Mouse (Mus musculus) heart, embryonic 15.5 days (tissue): ENCODE measurements at regions not wholly inside any gene's neighbourhood (a gene's known extent, or its start where the extent isn't known, plus 50 kb on each side); places are given as distances from the start of the nearest gene placed in this dataset.
A peak's percentile ranks its signal among the peaks of the same experiment; 100 is the strongest.

Source experiments
- ATAC-seq: fragments of 200-750 bp; cut with Nextera tagmentation; replicated peaks from 2 replicates; pipeline ENCODE4 v1.8.0; 2017; ENCODE audit warnings: low read depth, moderate TSS enrichment; ENCODE audit not compliant: insufficient number of reproducible peaks, insufficient read depth, low FRiP score
- H3K27ac ChIP-seq: fragments of 300-500 bp; sonication (generic); 2 replicates; pipeline ENCODE4 v1.5.1; 2015; ENCODE audit warnings: mild to moderate bottlenecking, inconsistent platforms
- H3K27me3 ChIP-seq: fragments of 300-500 bp; sonication (generic); 2 replicates; pipeline ENCODE4 v1.6.1; 2015; ENCODE audit warnings: inconsistent platforms
- H3K36me3 ChIP-seq: fragments of 300-500 bp; sonication (generic); 2 replicates; pipeline ENCODE4 v1.6.1; 2015; ENCODE audit warnings: mild to moderate bottlenecking, inconsistent platforms
- H3K4me1 ChIP-seq: fragments of 300-500 bp; sonication (generic); replicated peaks from 2 replicates; pipeline ENCODE4 v1.6.1; 2015; ENCODE audit warnings: inconsistent platforms
- H3K4me2 ChIP-seq: fragments of 300-500 bp; sonication (generic); 2 replicates; pipeline ENCODE4 v1.6.1; 2015; ENCODE audit warnings: inconsistent platforms, mild to moderate bottlenecking, moderate library complexity
- H3K4me3 ChIP-seq: fragments of 300-500 bp; sonication (generic); 2 replicates; pipeline ENCODE4 v1.5.1; 2015; ENCODE audit warnings: mild to moderate bottlenecking, inconsistent platforms
- H3K9ac ChIP-seq: fragments of 300-500 bp; sonication (generic); 2 replicates; pipeline ENCODE4 v1.6.1; 2015; ENCODE audit warnings: mild to moderate bottlenecking, inconsistent platforms
- H3K9me3 ChIP-seq: fragments of 300-500 bp; sonication (generic); replicated peaks from 2 replicates; pipeline ENCODE4 v1.6.1; 2016; ENCODE audit warnings: inconsistent platforms
- WGBS: fragments of 180-500 bp; shearing (Covaris S2); methylation state at CpG from one replicate; pipeline ENCODE4 v1.1.7; 2015; ENCODE audit warnings: mixed read lengths; 5-methylcytosine and 5-hydroxymethylcytosine counted together

DNA sequence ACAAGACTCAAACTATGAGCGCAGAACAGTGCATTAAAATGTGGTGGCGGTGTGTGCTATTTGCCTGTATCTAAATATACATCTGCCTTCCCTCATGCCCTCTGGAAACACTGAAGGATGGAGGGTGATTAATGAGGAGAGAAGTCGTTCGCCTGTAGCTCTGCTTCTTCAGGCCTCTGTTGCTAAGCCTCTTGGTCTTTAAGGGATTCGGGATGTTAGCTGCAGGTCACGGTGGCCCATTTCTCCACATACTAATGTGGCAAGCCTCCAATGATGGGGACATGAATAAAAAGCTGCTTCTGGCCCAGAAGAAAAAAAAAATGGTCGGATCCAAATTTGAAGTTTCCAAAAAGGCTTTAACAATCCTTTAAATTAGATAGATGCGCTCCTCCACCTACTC lies 137.0 kb upstream of the Btg1 start:
- WGBS = 75% methylated on average over 8 of the region's 8 CpGs
- Histone ChIP-seq H3K27me3 (no peaks in the 10 kb centered on the region), H3K4me1 (no peaks in the 10 kb centered on the region)

DNA sequence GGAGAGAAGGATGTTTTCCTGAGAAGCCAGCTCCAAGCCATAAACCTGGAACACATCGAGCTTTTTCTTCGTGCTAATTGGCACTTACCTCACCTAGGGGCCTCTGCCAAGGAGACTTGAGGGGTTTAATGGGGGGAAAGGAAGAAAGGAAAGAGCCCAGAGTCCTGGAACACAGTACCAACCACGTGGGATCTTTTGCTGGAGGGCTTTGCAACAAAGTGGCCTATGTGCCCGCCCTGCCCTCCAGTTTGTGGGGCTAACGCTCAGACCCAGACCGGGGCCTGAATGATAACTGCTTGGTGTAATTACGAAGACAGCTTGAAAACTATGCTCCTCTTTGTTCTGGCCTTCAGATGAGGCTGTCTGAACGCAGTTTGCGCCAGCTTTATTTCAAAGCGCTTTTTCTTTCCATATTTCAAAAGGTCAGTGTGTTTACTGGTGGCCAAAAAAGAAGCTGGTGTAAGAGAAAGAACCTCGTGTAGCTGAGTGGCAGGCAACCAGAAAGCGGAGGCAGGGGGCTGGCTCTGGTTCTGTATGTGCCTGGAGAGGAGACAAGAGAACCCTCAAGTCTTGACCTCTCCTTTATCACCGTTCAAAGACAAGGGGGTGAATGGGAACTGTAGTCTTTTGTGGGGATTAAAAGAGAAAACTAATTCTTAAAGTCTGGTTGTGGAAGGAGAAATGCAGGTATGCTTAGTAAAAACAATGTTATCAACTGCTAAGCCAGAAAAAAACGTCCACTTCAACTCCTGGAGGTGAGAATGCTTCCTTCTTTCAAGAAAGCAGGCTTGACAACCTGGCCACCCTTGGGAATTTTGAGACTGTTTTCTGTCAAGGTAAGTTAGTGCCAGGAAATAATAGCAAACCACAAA lies 136.1 kb upstream of the Btg1 start:
- H3K4me2 ChIP-seq = 0 out of 2 replicates have a peak overlapping the region, but pooled peaks have one; percentile 2

More for the DNA sequence above, 137.0 kb upstream of the Btg1 start:
- no peak for ATAC-seq
- no peak overlapping the region for H3K4me3 ChIP-seq
- H3K36me3 ChIP-seq = no peaks in the 10 kb centered on the region
- H3K27ac ChIP-seq = no peak overlapping the region
- no peak overlapping the region for H3K9ac ChIP-seq
- no peaks in the 10 kb centered on the region for H3K9me3 ChIP-seq
- H3K4me2 ChIP-seq = 0 out of 2 replicates have a peak overlapping the region, but pooled peaks have one; percentile 2

DNA sequence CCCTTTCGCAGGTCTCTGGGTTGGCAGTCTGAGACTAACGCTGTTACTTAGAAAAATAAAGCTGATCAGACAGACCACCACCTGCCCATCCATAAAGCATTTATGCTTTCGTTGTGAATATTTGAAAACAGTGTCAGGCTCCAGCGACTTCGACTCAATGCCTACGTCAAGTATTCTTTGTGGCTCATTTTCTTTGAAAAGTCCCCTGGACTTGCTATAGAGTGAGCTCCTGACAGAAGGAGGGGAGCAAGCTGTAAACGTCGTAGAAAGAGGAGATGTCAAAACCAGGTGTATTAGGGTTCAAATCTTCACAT lies 135.5 kb upstream of the Btg1 start:
- no peak for ATAC-seq
- H3K9ac ChIP-seq = no peak overlapping the region

More for the DNA sequence above, 136.1 kb upstream of the Btg1 start:
- ATAC-seq = 0 out of 2 replicates have a peak, but pooled peaks have one; percentile 39
- no peaks in the 10 kb centered on the region for H3K4me1 ChIP-seq
- no peak overlapping the region for H3K4me3 ChIP-seq
- no peaks in the 10 kb centered on the region for H3K36me3 ChIP-seq
- no peak overlapping the region for H3K9ac ChIP-seq
- no peak overlapping the region for H3K27ac ChIP-seq
- no peaks in the 10 kb centered on the region for H3K27me3 ChIP-seq
- WGBS = 49% methylated on average over 14 of the region's 14 CpGs
- H3K9me3 ChIP-seq = no peaks in the 10 kb centered on the region

DNA sequence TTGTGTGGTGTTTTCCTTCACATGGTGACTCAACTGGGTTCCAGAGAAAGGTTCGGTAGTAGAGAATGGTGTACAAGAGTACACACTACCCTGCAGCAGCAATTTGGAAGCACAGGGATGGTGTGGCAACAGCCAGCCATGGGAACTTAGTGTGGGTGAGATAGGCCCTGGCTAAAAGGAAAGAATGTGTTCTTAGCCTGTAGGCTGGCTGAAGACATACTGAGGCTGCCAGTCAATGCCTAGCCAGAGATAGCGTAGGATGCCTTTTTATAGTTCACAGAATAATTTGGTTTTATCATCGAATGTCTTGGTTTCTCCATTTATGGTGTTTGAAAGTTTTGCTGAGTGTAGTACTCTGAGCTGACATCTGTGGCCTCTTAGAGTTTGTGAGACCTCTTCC lies 130.1 kb upstream of the Btg1 start:
- ATAC-seq = no peak
- Histone ChIP-seq H3K36me3 (no peaks in the 10 kb centered on the region), H3K4me3 (no peak overlapping the region), H3K9me3 (no peaks in the 10 kb centered on the region), H3K27ac (no peak overlapping the region), H3K9ac (no peak overlapping the region), H3K4me1 (no peaks in the 10 kb centered on the region), H3K4me2 (no peak overlapping the region), H3K27me3 (no peaks in the 10 kb centered on the region)
- 84% methylated on average over 3 of the region's 3 CpGs for WGBS

More for the DNA sequence above, 135.5 kb upstream of the Btg1 start:
- no peak overlapping the region for H3K4me3 ChIP-seq
- no peaks in the 10 kb centered on the region for H3K4me1 ChIP-seq
- H3K4me2 ChIP-seq = no peak overlapping the region
- H3K36me3 ChIP-seq = no peaks in the 10 kb centered on the region
- WGBS = 75% methylated on average over 8 of the region's 8 CpGs
- no peak overlapping the region for H3K27ac ChIP-seq
- no peaks in the 10 kb centered on the region for H3K9me3 ChIP-seq
- no peaks in the 10 kb centered on the region for H3K27me3 ChIP-seq

DNA sequence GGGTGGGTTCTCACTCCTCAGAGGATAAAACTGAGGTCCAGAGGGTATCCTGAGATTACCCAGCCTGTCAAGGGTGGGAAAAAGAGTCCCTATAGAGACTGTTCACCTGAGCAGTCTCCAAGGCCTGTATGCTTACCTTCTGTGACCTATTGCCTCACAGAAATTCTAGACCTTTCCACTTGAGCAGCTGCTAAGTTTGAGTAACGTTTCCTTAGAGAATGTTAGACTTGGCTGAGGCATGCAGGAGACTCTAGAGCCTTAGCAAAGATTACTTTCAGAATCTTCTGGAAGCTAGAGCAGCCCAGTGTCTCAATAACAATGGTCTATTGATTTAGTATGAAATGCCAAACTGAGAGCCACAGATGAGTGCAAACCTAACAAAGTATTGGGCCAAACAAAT lies 123.1 kb upstream of the Btg1 start:
- 55% methylated on average over 1 of the region's 1 CpGs for WGBS

DNA sequence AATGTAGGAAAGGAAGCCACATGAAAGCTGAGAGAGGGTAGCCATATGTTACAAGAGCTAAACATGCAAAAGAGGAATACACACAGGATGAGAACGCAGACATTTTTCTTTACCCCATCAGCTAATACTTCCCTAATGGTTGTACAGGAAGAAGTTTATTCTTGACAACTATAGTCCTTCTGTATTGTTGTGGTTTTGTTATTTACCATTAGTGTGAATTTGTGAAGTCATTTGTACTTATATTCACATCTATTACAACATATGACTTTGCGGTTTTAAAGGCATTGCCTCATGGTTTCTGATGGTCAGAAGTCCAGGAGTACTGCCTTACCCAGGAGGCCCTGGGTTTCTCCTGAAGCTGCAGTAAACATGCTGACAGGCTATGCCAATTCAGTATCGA lies 120.1 kb upstream of the Btg1 start:
- no peak overlapping the region for H3K4me3 ChIP-seq
- no peaks in the 10 kb centered on the region for H3K4me1 ChIP-seq
- no peak overlapping the region for H3K9ac ChIP-seq
- no peak overlapping the region for H3K27ac ChIP-seq
- no peak for ATAC-seq
- 83% methylated on average over 3 of the region's 3 CpGs for WGBS
- no peaks in the 10 kb centered on the region for H3K27me3 ChIP-seq
- H3K4me2 ChIP-seq = no peak overlapping the region
- no peaks in the 10 kb centered on the region for H3K36me3 ChIP-seq
- H3K9me3 ChIP-seq = no peaks in the 10 kb centered on the region

More for the DNA sequence above, 123.1 kb upstream of the Btg1 start:
- H3K4me2 ChIP-seq = no peak overlapping the region
- no peak overlapping the region for H3K9ac ChIP-seq
- no peak overlapping the region for H3K4me3 ChIP-seq
- no peaks in the 10 kb centered on the region for H3K36me3 ChIP-seq
- H3K4me1 ChIP-seq = no peaks in the 10 kb centered on the region
- ATAC-seq = no peak
- no peaks in the 10 kb centered on the region for H3K27me3 ChIP-seq
- no peak overlapping the region for H3K27ac ChIP-seq
- no peaks in the 10 kb centered on the region for H3K9me3 ChIP-seq

DNA sequence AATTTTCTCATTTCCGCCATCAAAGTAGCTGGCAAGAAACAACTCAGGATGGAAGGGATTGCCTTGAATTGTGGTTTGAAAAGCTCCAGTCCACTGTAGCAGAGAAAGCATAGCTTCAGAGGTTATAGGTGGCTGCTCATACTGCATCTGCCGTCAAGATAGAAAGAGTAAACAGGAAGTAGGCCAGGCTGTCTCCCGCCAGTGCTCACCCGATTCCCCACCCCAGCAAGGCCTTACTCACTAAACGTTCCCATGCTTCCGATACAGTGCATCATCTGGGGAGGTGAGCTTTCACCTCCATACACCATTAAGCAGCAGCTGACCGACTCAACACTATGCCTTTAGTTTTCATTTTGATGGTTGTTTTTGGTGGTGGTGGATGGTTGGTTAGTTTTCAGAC lies 119.3 kb upstream of the Btg1 start:
- H3K9ac ChIP-seq = no peak overlapping the region

DNA sequence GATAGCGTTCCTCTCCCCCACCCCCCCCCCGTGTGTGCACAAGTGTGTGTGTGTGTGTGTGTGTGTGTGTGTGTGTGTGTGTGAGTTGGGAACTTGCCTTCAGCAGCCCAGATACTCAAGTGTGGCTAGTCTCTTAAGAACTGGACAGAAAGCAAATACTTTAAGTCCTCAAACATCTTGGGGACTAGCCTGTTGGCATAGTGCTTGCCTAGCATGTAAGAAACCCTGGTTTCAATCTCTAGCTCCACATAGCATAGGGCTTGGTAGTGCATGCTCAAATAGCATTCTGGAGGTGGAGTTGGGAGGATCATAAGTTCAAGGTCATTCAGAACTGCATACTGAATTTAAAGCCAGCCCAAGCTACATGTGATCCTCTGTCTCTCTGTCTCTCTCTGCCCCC lies 117.5 kb upstream of the Btg1 start:
- no peaks in the 10 kb centered on the region for H3K36me3 ChIP-seq
- H3K4me1 ChIP-seq = no peaks in the 10 kb centered on the region
- ATAC-seq = no peak
- no peaks in the 10 kb centered on the region for H3K9me3 ChIP-seq
- 71% methylated on average over 2 of the region's 2 CpGs for WGBS
- H3K9ac ChIP-seq = no peak overlapping the region
- no peak overlapping the region for H3K4me3 ChIP-seq
- no peak overlapping the region for H3K27ac ChIP-seq
- no peaks in the 10 kb centered on the region for H3K27me3 ChIP-seq
- no peak overlapping the region for H3K4me2 ChIP-seq

More for the DNA sequence above, 119.3 kb upstream of the Btg1 start:
- H3K27me3 ChIP-seq = no peaks in the 10 kb centered on the region
- no peaks in the 10 kb centered on the region for H3K9me3 ChIP-seq
- 80% methylated on average over 7 of the region's 7 CpGs for WGBS
- H3K4me3 ChIP-seq = no peak overlapping the region
- no peak for ATAC-seq
- no peak overlapping the region for H3K27ac ChIP-seq
- no peaks in the 10 kb centered on the region for H3K36me3 ChIP-seq
- no peaks in the 10 kb centered on the region for H3K4me1 ChIP-seq
- no peak overlapping the region for H3K4me2 ChIP-seq

DNA sequence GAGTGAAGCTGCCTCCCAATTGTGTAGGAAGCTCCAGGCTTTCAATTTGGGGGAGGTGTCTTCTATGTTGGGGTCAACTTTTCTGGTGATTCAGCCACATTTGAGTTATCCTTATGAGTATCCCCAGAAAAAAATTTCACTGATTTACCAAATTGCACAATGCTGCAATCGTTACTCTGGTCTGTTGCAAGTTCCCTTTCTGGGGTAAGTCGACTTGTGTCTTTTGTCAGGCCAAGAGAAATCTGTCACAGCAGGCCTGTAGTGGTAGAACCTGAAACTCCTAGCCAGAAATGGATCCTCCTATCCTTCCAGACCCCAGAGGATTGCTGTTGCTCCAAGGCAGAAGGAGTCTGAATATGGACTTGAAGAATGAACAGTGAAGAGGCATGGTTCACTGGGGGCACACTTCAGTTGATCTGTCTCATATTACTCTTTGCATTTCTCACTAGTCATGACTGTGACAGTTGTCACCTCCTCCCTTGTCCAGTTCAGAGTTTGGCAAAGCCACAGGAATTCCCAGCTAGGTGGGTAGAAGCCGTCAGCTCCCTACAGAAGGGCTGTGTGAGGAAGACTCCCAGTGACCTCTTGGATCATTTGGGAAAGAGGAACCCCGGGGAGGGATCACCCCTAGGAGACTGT lies 114.6 kb upstream of the Btg1 start:
- H3K27me3 ChIP-seq = no peaks in the 10 kb centered on the region
- no peaks in the 10 kb centered on the region for H3K4me1 ChIP-seq
- H3K36me3 ChIP-seq = no peaks in the 10 kb centered on the region
- WGBS = 59% methylated on average over 4 of the region's 4 CpGs
- H3K4me3 ChIP-seq = no peak overlapping the region
- H3K9me3 ChIP-seq = no peaks in the 10 kb centered on the region
- no peak overlapping the region for H3K9ac ChIP-seq
- H3K27ac ChIP-seq = no peak overlapping the region
- ATAC-seq = no peak
- no peak overlapping the region for H3K4me2 ChIP-seq

DNA sequence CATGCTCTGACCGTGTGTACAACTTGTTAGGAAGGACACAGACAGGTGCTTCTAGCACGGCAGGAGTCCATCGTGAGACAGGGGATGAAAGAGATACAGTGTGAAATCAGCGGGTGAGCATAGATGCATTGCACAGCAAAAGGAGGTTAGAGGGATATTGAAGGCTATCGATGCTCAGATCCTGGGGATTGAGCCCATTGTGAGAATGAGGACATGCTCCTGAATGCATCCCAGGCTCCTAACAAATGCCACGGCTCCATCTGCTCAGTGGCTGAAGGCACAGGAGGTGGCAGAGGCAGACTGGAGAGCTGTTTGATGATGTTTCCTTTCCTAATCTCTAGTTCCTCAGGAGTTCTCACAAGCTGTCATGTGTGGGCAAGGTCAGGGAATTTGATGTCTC lies 114.1 kb upstream of the Btg1 start:
- H3K4me1 ChIP-seq = no peaks in the 10 kb centered on the region
- no peaks in the 10 kb centered on the region for H3K36me3 ChIP-seq
- no peaks in the 10 kb centered on the region for H3K9me3 ChIP-seq
- H3K4me3 ChIP-seq = no peak overlapping the region
- no peak overlapping the region for H3K9ac ChIP-seq
- no peaks in the 10 kb centered on the region for H3K27me3 ChIP-seq
- no peak overlapping the region for H3K27ac ChIP-seq
- ATAC-seq = no peak
- H3K4me2 ChIP-seq = no peak overlapping the region
- WGBS = 69% methylated on average over 6 of the region's 6 CpGs

DNA sequence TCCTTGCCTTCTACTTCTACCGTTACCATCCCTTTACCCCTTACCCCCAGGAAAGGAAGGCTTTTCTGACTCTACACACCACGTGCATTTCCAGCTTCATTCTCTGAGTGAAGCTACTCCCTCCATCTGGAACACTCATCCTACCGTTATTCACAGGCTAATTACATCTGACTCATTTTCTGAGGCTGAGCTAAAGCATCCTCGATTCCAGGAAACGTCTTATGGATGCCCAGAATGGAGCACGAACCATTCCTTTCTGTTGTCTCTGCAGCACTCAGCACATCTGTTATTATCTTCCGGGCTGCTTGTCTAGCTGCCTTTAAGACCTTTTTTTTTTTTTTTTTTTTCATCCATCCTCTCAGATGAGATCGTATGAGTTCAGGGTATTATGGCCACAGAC lies 112.5 kb upstream of the Btg1 start:
- Histone ChIP-seq H3K27ac (no peak overlapping the region), H3K9me3 (no peaks in the 10 kb centered on the region), H3K9ac (no peak overlapping the region), H3K36me3 (no peaks in the 10 kb centered on the region), H3K4me1 (no peaks in the 10 kb centered on the region), H3K4me2 (no peak overlapping the region), H3K4me3 (no peak overlapping the region), H3K27me3 (no peaks in the 10 kb centered on the region)
- no peak for ATAC-seq
- WGBS = 79% methylated on average over 8 of the region's 8 CpGs
